Mouse (Mus musculus) liver, embryonic 12.5 days (tissue): ENCODE results near the gene 2310022A10Rik. TPM values are rescaled to one million over a fixed set of nuclear protein-coding genes. Genes with fewer than 3 reads are reported as not detected.
"Not testable (repeated sequence)": the region's sequence is repeated elsewhere in the genome, so short reads cannot be mapped to it uniquely, and the experiment has no call there.

ENCODE experiments used
- ATAC-seq: fragments of 200-750 bp; cut with Nextera tagmentation; 2 replicates; pipeline ENCODE4 v1.8.0; 2017; ENCODE audit warnings: moderate number of reproducible peaks, mild to moderate bottlenecking, moderate library complexity
- H3K27ac ChIP-seq: fragments of 300-500 bp; sonication (generic); 2 replicates; pipeline ENCODE4 v1.5.1; 2016; ENCODE audit warnings: mild to moderate bottlenecking
- H3K27me3 ChIP-seq: fragments of 300-500 bp; sonication (generic); replicated peaks from 2 replicates; pipeline ENCODE4 v1.6.1; 2016; ENCODE audit warnings: mild to moderate bottlenecking, moderate library complexity
- H3K36me3 ChIP-seq: fragments of 300-500 bp; sonication (generic); 2 replicates; pipeline ENCODE4 v1.6.1; 2016; ENCODE audit warnings: mild to moderate bottlenecking, moderate library complexity
- H3K4me1 ChIP-seq: fragments of 300-500 bp; sonication (generic); 2 replicates; pipeline ENCODE4 v1.6.1; 2016
- H3K4me2 ChIP-seq: fragments of 300-500 bp; sonication (generic); 2 replicates; pipeline ENCODE4 v1.6.1; 2016; ENCODE audit warnings: mild to moderate bottlenecking, moderate library complexity
- H3K4me3 ChIP-seq: fragments of 300-500 bp; sonication (generic); 2 replicates; pipeline ENCODE4 v1.5.1; 2016; ENCODE audit warnings: mild to moderate bottlenecking, moderate library complexity
- H3K9ac ChIP-seq: fragments of 300-500 bp; sonication (generic); 2 replicates; pipeline ENCODE4 v1.6.1; 2016; ENCODE audit warnings: mild to moderate bottlenecking, moderate library complexity
- H3K9me3 ChIP-seq: fragments of 300-500 bp; sonication (generic); replicated peaks from 2 replicates; pipeline ENCODE4 v1.6.1; 2016; ENCODE audit warnings: mild to moderate bottlenecking, moderate library complexity
- WGBS: fragments of 180-500 bp; shearing (Covaris S2); methylation state at CpG from one replicate; pipeline ENCODE4 v1.1.7; 2016; ENCODE audit not compliant: insufficient replicate concordance; 5-methylcytosine and 5-hydroxymethylcytosine counted together
- polyA plus RNA-seq: library from polyadenylated mRNA; unstranded; fragments of >200 nt; fragmentation: Nextera tagmentation; extraction: Ambion mirVana; gene quantifications from 2 replicates; pipeline ENCODE4 v1.2.1, GENCODE M21; 2016

2310022A10Rik gene
- polyA plus RNA-seq, 1 experiment from 2014 or later = 27.5 TPM

DNA sequence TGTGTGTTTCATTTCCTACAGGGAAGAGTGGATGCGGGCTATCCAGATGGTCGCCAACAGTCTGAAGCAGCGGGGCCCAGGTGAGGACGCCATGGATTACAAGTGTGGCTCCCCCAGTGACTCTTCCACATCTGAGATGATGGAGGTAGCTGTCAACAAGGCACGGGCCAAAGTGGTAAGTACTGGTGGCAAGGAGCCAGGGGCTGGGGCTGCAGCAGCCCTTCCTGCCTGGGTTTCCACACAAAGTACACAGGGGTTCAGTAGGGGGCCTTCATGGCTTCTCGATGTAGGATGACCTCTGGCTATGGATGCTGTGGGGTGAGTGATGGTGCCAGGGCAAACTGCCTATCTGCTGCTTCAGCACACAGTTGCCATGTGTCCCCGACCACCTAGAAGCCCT is 75.8 kb downstream of the 2310022A10Rik start:
- 87% methylated on average over 7 of the region's 7 CpGs for WGBS
- not testable (repeated sequence) for H3K4me3 ChIP-seq, H3K9me3 ChIP-seq, H3K27me3 ChIP-seq, H3K4me2 ChIP-seq, H3K9ac ChIP-seq, H3K4me1 ChIP-seq, H3K27ac ChIP-seq, ATAC-seq
- peaks cover 96% of the 10 kb centered on the region for H3K36me3 ChIP-seq

DNA sequence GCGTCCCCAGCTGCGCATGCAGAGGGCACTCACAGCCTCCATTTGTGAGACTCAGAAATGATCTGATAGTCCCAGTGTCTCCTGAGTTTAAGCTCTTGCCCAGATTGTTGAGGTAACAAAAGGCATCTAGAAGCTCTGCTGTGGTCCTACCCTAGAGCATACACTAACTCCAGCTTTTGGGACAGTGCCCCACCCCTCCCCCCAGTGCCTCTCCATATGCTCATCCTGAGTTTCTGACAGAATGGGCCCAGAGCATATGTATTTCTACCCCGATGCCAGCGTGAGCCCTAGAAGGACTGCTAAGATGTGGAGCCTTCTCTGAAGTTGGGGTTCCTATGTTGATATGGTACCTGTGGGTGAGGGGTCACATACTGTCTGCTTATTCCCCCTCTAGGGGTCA is 78.4 kb downstream of the 2310022A10Rik start:
- no peaks in the 10 kb centered on the region for H3K27me3 ChIP-seq
- H3K4me1 ChIP-seq = no peaks in the 10 kb centered on the region
- no peak overlapping the region for H3K9ac ChIP-seq
- H3K27ac ChIP-seq = no peak overlapping the region
- H3K4me3 ChIP-seq = no peak overlapping the region
- peaks cover 96% of the 10 kb centered on the region for H3K36me3 ChIP-seq
- no peak overlapping the region for H3K4me2 ChIP-seq
- 95% methylated on average over 4 of the region's 4 CpGs for WGBS
- ATAC-seq = no peak
- H3K9me3 ChIP-seq = no peaks in the 10 kb centered on the region

Other genes starting within 250 kb of the 2310022A10Rik start
- 5.7 TPM in 2 replicates for gene Ltbp4, start 215.5 kb upstream of the 2310022A10Rik start, polyA plus RNA-seq
- 32.1 and 36.1 TPM in 2 replicates for gene Shkbp1, start 197.2 kb upstream of the 2310022A10Rik start, polyA plus RNA-seq
- gene Gm20479, start 195.8 kb upstream of the 2310022A10Rik start, polyA plus RNA-seq = not detected in 2 replicates
- gene Sptbn4, start 105.5 kb upstream of the 2310022A10Rik start, polyA plus RNA-seq = 0.11 and 0.12 TPM in 2 replicates
- 895 and 897 TPM in 2 replicates for gene Blvrb, start 105.3 kb upstream of the 2310022A10Rik start, polyA plus RNA-seq
- 24.6 and 26.3 TPM in 2 replicates for gene Sertad3, start 79.5 kb upstream of the 2310022A10Rik start, polyA plus RNA-seq
- 19.5 and 20.9 TPM in 2 replicates for gene Sertad1, start 66.3 kb upstream of the 2310022A10Rik start, polyA plus RNA-seq
- 0.91 and 1.2 TPM in 2 replicates for gene Prx, start 53.9 kb upstream of the 2310022A10Rik start, polyA plus RNA-seq
- 0.17 and 0.23 TPM in 2 replicates for gene Hipk4, start 30.0 kb upstream of the 2310022A10Rik start, polyA plus RNA-seq
- 46.6 and 49.1 TPM in 2 replicates for gene Pld3, start within 50 bp of the 2310022A10Rik start, polyA plus RNA-seq
- 45.0 and 45.2 TPM in 2 replicates for gene Akt2, start 38.3 kb downstream of the 2310022A10Rik start, polyA plus RNA-seq
- gene Ttc9b, start 100.7 kb downstream of the 2310022A10Rik start, polyA plus RNA-seq = not detected in 2 replicates
- 5.7 and 6.7 TPM in 2 replicates for gene Map3k10, start 121.4 kb downstream of the 2310022A10Rik start, polyA plus RNA-seq
- 0.64 and 0.79 TPM in 2 replicates for gene Zfp607b, start 136.1 kb downstream of the 2310022A10Rik start, polyA plus RNA-seq
- gene Zfp60, start 178.2 kb downstream of the 2310022A10Rik start, polyA plus RNA-seq = 8.0 and 9.2 TPM in 2 replicates